Mouse (Mus musculus): ENCODE measurements around the gene Lair1.
"Not testable (repeated sequence)": the region's sequence is repeated elsewhere in the genome, so short reads cannot be mapped to it uniquely, and the experiment has no call there.

Gene Lair1

DNA sequence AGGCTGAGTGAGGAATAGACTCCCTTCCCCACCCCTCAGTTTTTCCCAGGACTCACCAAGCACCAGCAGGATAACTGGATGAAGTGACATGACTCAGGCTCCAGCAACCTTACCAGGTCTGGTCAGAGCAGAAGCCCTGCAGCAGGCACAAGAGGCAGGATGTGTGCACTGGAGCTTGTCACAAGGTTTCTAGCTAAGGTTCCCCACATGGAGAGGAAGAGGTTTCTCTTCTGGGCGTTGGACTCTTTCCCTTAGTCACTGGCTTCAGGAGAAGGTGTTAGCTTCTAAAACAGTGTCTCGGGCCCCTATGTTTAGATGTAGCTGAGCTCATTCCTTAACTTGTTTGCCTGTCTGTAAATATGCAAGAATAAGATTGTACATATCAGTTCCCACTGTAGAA is at the start of gene Lair1:
Gene Lair1, minus strand, starts transcription at position 192 of the 400 bp plus-strand sequence.
- DNase-seq = peak; percentile 25 to 28

DNA sequence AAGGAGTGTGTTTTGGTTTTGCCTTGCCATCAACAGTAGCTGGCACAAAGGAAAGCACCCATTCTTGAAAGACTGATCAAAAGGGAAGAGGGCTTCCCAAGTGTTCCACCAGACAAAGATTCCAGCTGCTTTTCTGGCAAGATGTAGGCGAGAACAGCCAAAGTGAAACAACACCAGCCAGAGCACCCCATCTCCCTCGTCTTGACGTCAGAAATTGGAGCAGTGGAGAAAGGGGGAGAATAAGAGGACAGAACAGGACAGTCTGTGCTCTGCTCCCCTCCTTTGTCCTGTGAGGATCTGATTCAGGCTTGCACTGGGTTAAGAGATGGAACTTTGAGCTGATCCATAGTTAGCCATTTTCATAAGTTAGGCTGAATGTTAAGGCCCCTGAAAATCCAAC is 48.8 kb upstream of the Lair1 start:
- no peak for DNase-seq

DNA sequence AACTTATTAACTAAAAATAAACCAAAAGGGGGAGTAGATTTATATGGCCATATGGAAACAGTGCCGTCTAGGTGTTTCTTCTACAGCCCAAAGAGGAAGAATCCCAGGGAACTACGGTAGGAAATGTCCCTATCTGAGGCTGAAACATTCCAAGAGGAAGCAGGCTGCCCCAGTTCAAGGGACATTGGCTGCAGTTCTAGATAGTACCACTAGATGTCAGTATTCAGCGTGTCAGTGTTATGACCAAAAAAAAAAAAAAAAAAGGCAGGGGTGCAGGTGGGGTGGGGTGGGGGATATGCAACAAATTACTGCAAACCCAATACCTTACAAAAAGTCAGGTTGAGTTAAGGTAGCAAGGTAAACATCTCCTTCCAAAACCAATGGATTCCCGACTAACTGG is 40.4 kb upstream of the Lair1 start:
- peak; percentile 31 to 42 for DNase-seq

DNA sequence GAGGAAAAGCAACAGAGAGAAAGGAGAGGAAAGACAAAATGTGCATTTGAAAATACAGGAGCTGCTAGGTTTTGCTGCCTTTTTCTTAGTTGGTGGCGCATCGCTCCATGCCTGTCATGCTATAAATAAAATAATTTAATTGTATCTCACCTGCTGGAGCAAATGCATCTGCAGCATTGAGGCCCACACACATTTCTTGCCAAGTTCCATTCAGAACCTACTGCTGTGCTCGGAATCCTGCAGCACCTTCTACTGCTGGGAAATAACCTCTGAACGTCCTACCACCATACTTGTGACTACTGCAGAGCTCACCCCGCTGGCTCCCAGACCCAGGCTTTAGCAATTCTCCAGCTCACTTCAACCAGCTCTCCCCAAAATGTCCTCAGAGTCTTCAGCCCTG is 38.1 kb upstream of the Lair1 start:
- DNase-seq = no peak

DNA sequence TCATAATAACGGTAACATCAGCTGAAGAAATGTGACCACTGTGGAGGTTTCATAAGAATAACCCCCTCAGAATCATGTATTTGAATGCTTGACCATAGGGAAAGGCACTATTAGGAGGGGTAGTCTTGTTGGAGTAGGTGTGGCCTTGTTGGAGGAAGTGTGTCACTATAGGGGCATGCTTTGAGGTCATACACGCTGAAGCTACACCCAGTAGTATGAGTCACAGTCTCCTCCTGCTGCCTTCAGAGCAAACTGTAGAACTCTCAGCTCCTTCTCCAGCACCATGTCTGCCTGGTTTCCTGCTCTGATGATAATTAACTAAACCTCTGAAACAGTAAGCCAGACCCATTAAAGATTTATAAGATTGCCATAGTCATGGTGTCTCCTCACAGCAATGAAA is 35.8 kb upstream of the Lair1 start:
- no peak for DNase-seq

DNA sequence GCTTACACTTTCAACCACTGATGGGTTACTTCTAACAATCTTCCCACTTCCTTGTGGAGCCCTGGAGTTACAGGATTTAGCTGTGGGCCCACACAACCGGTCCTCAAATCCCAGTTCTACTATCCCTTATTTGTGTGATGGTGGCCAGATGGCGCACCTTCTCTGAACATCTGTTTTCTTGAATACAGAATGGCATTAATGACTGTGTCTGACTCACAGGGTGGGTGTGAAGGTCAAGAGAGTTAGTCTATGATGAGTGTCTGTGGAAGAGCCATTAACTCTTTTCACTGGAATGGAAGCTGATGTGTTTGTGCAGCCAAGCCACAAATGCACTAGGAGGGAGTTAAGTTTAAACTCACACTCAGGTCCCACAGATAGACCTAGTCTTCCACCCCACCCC is 35.3 kb upstream of the Lair1 start:
- DNase-seq = no peak

DNA sequence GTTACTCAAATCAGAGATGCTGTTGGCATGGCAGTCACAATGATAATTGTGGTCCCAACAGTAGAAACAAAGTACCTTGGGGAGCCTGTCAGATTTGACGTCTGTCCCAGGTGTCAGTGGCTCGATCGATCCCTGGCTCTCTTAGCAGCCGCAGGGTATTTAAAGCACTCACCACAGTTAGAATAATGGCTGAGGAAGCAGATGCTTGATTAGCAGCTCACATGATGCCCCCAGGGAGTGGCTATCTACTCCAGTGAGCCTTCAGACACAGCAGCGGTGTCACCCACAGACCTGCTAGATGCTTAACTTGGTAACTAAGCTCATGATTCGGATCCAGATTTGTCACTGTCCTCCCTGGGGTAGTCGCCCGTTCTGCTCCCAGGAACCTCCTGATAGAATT is 28.2 kb upstream of the Lair1 start:
- DNase-seq = peak; percentile 74 to 80

DNA sequence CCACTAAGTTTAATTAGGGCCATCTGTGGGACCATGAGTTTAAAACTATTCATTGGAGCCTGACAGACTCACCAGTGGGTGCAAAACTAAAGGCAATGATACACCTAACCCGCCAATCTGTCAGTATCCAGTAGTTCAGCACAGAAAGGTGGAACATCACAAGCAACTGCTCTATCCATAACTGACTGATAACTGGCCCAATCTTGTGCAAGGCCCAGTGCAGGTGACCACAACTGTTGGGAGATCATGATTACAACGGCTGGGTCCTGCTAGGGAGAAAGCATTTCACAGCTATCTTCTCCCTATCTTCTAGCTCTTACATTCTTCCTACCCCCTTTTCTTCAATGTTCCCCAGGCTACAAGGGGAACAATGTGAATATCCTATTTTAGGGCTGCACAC is 25.7 kb upstream of the Lair1 start:
- DNase-seq = no peak

DNA sequence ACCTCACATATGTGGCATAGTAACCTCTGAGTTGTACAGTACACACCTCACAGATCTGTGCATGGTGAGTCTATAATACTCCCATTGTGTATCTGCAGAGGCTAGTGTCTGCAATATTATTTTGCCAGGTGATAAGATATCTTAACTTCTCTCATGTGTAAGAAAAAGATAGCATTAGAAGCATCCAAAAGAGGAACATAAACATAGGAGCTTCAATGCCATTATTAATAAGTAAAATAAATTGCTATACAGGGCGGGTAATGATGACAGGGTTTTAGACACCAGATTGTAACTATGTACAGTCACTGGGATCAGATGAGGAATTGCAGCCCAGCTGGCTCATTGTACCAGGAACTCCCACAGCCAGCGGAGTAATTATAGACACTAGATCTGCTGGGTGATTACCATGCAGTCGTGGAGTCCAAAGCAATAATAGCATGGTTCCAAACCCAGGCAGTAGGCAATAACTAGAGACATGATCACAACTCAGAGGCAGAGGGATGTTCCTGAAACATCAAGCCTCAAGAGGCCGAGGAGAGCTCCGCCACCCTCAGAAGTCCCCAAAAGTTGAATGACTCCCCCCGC is 25.0 kb upstream of the Lair1 start:
- DNase-seq = no peak

DNA sequence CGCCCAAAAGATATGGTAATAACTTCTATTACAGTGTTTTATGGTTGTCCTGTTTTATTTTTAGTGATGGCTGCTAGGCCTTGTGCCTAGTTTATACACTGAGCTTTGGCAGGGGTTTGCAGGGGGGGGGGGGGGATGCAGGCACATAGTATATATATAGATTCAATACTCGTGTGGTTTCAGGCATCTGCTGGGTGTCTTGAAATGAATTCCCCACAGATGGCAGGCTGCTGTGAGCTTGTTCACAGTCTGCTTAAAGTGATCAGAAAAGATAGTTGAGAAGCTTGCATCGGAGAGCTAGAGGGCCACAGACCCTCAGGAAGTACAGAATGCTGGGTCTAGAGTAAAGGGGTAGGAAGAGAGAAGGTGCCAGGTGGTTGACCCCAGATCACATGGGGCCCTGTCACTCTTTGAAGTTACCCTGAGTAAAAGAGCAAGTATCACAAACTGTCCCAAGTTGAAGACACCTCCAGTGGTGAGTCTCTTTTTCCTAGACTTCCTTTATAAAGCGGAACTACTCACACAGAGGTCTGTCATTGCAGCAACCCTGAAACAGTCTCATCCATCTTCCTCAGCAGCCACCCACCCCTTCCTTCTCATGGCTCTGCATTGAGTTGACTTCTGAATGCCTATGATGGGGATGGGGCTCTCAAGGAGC is 24.4 kb upstream of the Lair1 start:
- DNase-seq = peak; percentile 24 to 33

DNA sequence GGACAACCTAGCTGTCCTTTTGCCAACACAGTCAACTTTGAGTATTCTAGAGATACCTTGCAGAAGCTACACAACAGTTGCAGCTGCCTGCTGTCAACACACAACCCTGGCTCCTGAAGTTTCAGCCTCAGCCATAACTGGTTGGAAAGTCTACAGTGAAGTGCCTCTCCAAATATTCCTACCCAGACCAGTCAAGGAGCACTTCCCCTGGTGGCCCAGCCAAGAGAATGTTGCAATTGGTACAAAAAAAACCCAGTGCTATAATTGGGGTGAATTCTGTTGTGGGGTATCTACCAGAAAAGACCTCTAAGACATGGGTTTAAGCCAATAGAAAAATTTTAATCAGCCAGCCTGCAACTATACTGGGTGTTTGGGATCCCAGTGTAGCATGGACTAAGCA is 22.6 kb upstream of the Lair1 start:
- DNase-seq = no peak

DNA sequence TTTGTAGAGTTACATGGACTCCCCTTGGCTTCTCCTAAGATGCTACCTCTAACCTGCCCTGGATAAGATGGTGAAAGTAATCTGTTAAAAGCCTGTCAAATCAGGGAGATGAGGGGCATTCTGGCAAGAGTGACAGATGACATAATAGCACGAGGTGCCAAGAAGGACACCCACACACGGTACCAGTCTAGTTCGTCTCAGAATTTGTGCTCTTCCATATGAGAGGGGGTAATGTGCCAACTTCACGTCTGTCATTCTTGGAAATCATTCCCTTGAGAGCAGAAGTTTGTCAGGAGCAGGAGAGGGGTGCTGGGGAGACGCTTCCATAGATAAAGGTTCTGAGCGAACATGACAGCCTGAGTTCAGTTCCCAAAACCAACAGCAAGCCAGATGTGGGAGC is 21.2 kb upstream of the Lair1 start:
- no peak for DNase-seq

DNA sequence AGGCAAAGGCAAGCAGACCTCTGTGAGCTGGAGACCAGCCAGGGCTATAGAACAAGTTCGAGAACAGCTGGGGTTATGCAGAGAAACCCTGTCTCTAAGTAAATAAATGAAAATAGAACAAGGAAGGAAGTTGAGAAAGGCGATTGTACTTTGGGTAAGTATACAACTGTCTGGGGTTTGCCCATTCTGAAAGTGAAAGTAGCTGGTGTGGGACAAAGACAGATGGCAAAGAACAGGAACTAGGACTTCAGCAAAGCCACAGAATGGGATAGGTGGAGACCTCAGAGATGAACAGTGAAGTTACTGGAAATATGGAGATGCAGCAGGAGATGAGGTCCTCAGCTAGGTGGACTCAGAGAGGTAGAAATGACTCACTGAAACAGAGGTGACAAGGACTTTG is 19.8 kb upstream of the Lair1 start:
- peak; percentile 66 to 72 for DNase-seq

DNA sequence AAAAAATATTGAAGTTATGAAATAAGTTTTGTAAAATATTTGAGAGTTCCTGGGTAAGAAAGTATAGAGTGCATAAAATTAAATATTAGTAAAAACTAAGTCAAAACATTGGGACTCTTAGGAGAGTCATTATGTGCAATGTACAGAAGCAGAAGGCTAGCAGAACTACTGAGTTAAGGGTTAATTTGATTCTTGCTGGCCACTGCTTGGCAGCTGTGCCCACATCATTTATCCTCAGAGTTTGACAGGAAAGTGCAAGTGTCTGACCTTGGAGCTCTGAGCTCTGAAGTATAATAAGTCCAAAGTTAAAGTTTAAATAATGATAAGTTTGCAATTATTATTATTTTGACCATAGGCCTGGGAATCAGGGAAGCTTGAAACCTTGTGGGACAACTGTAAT is 18.7 kb upstream of the Lair1 start:
- no peak for DNase-seq

DNA sequence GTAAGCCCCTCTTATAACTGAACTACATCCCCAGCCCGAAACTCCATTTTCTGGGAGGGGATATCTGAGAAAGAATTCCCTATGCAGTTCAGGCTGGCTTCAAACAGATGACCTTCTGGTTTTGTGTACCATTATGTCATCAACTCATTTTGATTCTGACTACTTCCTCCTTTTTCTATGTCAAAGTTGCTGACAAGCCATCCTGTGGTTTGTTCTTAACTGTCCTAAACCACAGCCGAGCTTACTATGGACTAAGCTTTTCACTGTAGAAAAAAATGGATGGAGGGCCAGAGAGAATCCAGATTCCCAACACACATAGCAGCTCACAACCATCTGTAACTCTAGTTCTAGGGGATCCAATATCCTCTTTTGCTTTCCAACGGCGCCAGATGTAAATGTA is 17.5 kb upstream of the Lair1 start:
- peak; percentile 27 to 32 for DNase-seq

DNA sequence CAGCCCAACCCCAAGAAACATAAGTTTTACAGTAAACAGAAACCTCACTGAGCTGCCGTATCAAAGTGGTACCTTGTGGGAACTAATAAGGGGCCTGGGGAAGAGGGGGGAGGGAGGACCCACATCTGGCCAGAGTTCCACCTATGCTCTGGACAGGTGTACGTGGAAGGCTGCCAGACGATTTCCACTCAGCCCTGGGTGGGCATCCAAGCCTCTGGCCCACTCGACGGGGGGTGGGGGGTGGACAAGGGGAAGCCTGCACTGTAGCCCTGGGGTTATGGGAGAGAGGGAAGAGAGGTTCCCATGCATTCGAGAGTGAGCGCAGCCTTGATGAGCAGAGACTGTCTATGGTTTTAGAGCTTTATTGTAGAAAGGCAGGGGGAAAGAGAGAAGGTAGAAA is 16.5 kb upstream of the Lair1 start:
- no peak for DNase-seq

DNA sequence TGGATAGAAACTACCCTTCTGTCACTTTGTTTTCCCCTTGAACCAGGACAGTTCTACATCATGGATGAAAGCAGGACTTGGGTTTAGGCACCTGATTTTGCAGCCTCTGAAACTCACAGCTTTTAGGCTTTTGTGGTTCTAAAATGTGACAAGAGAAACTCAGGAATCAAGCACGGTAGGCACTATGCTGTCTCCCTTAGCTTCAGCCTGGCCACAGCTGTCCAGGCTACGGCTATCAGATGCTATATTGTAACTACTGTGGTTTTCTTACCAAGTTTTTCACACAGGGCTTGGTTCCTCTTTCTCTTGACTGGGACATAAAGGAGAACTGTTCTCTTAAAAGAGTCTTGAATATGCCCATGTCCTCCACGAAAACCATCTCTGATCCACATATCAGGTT is 10.1 kb upstream of the Lair1 start:
- peak; percentile 54 to 56 for DNase-seq

DNA sequence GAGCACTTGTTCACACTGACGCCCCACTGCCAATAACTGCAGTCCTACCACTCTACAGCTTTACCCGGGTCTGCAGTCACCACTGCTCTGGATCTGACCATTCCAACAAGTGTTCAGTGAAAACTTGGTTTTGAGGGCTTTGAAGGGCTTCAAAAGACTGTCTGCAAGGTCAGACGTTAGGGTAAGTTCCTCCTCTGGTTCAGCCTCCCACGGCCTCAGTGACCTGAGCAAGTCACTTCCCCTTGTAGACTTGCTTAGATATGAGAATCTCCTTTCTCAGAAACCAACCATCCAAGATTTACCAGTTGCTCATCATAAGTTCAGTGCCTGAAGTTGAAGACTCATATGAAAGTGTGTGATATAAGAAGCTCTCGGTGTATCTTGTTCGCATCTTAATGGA is 8.1 kb upstream of the Lair1 start:
- peak; percentile 47 to 50 for DNase-seq

DNA sequence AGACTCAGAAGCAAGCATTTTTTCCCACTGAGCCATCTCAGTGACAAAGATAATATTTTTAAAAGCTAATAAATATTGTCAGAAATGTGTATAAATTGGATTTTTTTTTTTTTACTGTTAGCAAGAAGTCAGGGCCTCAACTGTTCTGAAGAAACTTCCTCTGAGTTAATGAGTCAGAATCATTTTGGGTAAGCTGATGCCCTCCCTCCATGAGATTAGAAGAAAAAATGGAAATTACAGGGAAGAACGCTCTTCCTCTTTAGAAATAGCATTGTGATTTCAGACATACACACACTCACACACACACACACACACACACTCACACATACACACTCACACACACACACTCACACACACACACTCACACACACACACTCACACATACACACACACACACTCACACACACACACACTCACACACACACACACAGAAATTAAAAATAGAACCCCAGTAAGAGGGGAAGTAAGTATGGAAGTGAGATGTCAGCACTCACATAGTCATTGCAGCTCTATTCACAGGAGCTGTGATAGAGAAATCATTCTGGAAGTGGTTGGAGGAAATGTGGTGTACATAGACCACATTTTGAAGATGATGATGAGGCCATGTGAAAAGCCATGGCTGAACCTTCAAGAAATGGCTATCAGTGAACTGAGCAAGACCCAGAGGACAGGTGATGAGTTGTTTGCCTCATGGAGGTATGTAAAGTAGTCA is 866 bp upstream of the Lair1 start:
- DNase-seq = no peak

DNA sequence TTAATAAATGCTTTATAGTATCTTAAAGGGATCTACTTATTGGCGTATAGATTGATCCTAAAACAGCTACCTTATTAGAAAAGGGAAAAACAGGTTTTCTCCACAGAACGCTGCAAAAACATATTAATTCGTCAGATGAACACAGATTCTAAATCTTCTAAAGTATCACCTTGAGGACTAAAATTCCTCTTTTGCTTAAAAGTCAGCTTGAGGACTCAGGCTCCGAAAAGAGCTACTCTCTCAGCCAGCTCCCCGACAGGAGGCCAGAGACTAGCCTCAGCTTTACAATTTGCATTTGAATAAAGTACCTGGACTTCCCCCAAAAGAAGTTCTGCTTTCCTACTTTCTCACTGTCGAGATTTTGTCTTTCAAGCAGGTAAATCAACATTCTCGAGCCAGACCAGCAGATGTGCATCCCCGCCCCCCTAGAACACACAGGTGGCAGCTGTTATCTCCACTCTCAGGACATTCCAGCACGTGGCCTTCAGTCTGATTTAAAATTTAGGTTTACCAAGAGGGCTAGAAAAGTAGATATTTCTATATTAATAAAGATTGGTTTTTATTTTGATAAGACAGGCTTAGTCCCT is 2.3 kb downstream of the Lair1 start:
- peak; percentile 61 to 72 for DNase-seq

DNA sequence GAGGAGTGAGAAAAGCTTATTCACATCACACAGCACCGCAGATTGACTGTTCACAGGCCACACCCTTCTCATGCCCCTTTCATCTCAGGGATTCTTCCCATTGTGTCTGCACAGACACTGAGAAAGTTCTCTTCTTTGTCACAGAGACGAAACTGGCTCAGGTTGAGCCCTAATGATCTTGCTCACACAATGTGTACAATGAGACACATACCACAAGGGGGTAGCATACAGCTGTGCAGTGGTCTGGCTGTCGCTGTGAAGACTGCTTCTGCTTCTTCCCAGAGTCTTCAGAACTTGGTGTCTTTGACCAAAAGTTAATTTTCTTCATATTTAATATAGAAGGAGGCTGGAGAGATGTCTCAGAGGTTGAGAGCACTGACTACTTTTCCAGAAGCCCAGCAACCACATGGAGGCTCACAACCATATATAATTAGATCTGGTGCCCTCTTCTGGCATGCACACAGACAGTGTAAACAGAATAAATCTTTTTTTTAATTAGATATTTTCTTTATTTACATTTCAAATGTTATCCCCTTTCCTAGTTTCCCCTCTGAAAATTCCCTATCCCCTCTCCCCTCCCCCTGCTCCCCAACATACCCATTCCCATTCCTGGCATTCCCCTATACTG is 36.1 kb downstream of the Lair1 start:
- DNase-seq = peak; percentile 66 to 74

DNA sequence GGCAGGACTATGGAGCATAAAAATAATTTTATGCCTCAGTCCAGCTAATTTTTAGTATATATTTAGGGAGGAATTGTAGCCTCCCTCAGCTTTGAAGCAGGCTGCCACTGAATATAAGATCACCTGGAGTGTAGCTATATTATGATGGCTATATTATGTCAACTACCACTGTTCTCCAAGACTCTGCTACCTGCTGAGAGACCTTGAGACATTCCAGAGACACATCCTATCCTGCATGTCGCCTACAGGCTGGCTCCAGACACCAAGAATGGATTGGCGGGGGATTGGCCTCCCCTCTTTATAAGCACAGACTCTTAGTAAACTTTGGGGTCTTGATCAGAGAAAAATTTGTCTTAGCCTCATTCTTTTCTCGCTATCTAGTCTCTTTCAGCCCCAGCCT is 58.4 kb downstream of the Lair1 start:
- not testable (repeated sequence) for DNase-seq

DNA sequence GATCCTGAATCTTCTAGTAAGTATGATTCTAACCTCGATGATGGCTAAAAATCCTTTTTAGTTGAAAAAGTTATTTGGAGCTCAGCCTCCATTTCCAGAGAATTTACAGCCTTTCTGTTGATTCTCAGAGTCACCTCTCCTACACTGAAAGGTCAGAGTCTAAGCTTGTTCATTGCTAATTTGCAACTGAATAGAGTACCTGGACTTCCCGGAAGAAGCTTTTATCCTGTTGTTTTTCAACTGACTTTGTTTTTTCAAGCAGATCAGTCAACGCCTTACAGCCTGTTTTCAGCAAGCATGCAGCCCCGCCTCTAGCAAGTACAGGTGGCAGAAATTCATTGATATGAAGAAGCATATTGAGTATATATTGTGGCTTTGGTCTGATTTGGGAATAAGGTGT is 59.0 kb downstream of the Lair1 start:
- not testable (repeated sequence) for DNase-seq

DNA sequence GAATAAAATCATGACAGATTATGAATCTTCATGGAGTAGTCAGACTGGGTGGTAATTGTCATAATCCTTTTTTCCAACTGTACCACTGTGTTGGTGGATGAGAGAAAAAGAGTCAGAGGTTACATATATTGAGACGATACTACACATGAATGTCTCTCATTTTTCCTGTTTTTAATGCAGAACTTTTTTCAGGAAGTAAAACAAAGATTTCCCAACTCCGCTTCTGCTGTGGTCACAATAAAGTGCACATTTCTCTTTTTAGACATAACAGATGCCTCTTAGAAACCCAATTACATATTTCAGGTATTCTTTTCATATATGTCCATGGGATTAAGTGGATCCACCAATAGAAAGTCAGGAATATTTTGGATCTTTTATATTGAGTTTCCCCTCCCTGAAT is 101.0 kb downstream of the Lair1 start:
- no peak for DNase-seq

All from B cell, adult 2 months (primary cell).